Mouse (Mus musculus) adrenal gland, adult (tissue): ENCODE results near the gene Sdha.

Experiments
- DNase-seq, 2 experiments: peaks; one replicate each; pipeline ENCODE4 v3.0.0; 2022 to 2023; ENCODE audit warnings: low spot score in 1 of 2; ENCODE audit not compliant: inconsistent age in 2 of 2

Sdha gene

DNA sequence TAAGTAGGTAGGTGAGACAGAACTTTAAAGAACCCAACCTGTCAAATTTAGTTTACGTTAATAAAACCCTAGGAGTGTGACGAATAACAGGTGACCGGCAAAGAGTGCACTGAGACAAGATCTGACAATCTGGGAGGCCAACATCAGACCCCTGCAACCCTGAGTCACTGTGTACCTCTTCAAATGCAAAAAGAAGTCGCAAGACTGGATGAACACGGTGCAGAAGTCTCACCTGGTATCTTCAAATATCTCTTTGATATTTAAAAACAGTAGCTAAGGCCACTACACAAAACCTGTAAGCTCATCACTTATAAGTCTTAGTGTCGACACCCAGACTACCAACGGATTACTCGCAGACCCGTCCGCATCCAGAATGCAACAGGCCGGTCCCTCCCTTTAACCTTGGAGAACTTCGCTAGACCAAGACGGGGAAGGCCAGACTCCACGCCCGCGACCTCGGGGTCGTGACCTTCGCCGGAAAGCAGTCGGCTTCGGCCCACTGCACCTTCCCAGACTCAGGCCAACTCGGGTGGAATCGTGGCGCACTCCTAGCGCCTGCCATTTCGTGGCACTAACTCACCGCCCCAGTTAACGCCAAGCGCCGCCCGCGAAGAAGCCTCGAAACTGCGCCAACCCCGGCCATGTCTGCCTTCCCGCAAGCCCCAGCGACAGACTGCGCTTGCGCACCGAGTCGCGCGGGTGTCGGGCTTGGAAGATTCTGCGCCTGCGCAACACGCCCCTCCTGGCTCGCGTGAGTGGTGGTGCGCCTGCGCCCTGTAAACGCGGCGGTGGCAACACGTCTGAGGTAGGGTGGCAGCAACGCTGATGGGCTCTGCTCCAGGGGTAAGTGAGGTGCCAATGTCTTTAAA lies at the start of gene Sdha, which contains the start of gene Ccdc127:
Gene Sdha (minus strand): TSS at position 715 of the 869 bp plus-strand sequence.
Gene Ccdc127 (plus strand): TSS at position 744 of the 869 bp plus-strand sequence.
- DNase-seq = peak; percentile 96 to 99

DNA sequence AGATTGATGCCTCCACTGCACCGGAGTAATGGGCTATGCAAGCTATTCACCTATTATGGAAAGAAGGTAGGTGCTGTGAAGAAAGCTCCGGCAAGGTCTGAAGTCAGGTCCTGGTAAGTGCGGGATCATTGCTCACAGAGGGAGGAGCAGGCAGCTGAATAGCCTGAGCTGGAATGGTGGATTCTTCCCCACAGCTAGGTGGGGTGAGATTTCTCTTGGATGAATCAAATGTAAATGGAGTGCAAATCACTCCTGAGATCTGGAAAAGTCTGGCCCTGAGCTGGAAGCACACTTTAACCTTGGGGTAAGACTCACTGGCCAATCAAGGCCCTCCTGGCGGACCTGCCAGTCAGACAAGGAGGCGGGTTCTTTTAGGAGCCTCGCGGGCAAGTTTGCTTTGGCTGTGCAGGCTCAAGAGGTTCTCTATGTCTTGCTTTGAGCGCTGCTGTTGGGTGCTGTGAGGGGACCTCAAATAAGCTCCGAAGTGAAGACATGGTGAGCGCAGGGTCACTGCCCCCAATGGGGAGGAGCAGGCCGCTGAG lies 49.3 kb upstream of the Sdha start, which contains the start of gene Ftl1-ps1:
Gene Ftl1-ps1 (plus strand): TSS at position 397 of the 542 bp plus-strand sequence.
- DNase-seq = peak; percentile 61 to 79

DNA sequence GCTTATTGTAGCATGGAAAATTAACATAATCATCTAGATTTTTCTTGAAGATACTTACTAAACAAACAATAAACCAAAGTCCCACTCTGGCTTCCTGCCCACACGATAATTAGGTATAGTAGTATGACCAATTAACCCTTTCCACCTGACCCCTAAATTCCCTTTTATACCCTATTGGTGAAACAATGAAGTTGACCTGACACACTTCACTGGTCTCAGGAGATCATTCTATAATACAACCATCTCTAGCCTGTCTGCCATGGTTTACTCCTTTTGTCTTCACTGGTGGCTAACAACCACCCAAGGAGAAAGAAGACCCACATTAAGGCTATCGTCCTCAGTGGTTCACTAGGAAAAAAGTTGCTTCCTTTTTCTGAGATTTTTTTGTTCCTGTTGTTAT lies 41.1 kb upstream of the Sdha start:
- DNase-seq = peak in 1 of 2 experiments; percentile 33

DNA sequence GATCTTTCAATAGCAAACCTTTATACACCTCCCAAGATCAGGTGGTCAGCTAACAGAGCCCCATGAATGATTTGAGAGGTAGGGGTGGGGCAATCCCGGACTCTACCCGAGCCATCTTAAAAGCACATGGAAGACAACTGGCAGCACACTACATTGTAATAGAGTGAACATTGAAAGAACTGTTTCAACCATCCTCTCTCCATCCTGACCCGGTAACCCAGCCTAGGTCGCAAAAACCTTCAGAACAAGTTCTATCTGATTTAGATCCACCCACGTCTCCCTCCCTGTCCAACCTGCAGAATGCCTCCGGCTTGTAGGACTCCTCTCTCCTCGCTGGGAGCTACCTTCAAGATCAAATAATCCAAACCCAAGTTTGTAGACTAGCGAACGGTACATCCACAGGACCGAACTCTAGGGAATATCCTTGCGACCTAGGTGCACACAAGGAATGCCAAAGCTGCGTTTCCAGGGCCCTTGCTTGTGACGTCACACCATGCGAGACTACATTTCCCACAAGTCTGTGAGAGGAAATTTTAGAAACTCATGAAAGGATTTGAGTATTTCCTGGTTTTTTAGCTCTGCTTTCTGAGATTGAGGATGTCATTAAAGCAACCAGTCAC lies 40.4 kb upstream of the Sdha start, which contains the start of gene Zfp72:
Gene Zfp72 (minus strand): TSS at position 466 of the 620 bp plus-strand sequence.
- DNase-seq = peak; percentile 77 to 94

DNA sequence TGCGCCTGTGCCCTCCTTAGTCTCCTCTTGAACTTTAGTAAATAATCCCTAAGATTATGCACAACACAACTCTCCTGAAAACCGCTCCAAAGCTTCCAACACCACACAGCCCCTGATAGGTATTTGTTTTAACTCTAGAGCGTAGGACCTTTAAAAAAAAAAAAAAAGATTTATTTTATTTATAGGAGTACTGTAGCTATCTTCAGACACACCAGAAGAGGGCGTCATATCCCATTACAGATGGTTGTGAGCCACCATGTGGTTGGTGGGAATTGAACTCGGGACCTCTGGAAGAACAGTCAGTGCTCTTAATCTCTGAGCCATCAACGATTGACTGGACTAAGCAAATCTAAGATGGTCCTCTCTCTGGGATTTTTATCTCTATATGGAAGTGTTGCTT lies 39.6 kb upstream of the Sdha start:
- no peak for DNase-seq

DNA sequence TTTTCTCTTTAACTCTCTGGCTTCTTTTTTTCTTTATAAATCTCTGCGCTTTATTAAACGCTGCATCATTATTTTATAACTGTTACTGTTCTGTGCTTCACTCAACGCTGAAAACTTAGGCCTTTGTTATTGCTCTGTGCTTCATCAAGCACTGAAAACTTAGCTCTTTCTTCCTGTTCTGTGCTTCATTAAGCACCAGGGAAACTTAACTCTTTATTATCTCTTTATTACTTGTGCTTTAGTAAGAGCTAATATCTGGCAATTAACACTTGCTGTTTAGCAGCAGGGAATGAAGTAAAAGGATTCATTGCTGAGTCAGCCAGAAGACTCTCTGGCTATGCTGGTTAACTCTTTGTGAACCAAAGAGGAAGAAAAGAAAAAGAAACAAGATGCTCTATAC lies 32.2 kb upstream of the Sdha start:
- no peak for DNase-seq

DNA sequence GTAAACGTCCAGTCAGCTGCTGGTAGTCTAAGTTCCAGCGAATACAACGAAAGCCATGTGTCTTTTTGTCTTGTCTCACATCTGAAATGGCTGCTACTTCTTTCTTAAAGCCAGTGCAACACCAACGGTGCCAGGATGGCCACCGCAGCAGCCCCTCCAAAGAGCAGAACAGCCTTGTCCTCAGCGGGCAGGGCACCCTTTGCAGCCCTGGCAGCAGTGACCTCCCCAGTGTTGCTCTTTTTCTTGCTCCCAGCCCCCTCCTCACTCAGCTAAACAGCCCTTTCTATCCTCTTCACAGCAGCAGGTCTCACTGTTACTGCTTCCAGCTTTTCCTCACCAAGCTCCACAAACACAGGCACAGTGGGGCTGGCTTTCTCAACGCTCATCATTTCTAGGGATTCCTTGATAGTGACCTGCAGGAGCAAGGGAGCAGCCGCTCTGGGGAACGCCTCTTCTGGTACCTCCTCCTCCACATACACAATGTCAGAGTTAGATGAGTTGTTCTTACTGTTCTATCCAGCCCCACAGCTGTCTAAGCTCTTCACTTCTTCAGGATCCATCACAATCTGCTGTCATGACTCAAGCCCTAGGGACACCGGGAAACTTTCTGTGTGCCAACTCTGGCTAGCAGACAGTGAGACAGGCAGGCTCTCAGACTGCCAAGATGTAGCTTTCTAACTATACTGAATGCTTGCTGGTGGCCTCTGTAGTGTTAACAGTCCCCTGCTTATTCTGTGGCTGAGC lies 31.6 kb upstream of the Sdha start:
- no peak for DNase-seq

DNA sequence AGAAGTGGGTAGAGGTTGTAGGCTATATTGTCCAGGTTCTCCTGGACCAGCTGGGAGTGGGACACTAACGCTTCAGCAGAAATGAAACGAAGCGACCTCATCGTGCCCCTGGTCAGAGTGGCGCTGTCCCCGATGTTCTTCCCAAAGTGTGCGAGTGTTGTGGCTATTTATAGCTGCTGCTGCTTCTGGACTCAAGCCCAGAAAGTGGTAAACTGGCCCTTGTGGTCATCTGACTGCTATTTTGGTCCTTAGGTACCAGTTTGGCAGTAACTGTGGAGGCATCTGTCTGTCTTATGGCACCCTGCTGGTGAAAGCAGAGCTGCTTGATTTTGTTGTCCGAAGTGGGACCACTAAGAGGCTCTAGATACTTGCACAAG lies 13.8 kb upstream of the Sdha start, which contains the start of gene Lrrc14b:
Gene Lrrc14b (minus strand): TSS at position 147 of the 377 bp plus-strand sequence.
- peak; percentile 54 to 78 for DNase-seq

DNA sequence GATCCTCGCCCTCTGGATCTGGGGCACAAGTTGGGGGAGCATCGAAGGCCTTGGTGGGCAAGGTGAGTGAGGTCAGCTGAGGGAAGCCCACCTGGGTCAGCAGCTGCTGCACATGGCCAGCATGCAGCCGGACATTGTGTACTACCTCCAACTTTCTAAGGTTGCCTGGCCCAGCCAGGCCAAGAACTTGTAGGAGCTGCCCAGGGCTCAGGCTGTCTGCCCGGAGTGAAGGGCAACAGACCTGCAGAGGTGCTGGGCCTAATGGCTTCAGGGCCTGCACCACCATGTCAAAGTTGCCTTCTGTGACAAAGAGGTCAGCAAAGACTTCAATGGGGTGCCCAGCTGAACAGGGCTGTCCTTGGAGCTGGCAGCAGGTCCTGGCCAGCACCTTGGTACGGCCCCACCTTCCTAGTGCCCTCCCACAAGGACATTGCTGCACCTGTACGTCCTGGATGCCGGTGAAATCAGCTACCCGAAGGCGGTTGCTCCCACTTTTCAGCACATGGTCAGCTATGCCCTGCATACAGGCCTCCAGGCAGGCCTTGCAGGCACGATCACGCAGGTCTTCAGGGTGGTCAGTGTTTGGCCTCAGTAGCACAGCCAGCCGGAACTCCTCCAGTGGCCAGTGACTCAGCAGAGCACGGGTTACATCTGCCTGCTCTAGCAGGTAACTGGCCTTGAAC lies 13.2 kb upstream of the Sdha start:
- no peak for DNase-seq

DNA sequence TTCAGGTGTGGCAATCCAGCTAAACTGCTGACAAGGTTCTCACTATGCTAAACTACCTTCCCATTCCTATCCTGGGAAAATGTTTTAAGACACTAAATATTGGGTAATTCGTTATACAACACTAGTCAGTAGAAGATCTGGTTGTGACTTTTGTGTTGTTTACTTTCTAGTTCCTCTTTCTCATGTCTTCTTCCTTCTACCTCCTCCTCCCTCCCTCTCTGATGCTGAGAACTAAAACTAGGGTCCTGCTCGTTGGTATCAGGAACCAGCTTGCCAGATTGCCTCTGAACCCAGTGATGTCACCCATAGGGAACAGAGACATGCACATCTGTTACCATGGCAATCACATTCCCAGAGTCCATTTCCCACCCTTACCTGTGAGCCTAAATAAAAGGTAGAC lies 12.1 kb upstream of the Sdha start:
- DNase-seq = no peak

DNA sequence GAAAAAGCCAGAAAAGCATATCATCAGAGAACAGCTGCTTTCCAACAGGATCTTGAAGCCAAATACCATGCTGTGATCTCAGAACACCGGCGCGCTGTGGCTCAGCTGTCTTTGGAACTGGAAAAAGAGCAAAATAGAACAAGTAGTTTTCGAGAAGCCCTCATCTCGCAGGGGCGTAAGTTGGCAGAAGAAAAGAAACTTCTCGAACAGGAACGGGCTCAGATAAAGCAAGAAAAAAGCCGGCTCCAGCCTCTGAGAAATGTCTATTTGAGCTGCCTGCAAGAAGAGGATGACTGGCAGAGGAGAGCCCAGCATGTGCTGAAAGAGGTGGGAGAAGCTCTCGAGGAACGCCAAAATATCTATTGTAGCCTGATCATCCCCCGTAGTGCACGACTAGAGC lies 6.4 kb upstream of the Sdha start:
- no peak for DNase-seq

DNA sequence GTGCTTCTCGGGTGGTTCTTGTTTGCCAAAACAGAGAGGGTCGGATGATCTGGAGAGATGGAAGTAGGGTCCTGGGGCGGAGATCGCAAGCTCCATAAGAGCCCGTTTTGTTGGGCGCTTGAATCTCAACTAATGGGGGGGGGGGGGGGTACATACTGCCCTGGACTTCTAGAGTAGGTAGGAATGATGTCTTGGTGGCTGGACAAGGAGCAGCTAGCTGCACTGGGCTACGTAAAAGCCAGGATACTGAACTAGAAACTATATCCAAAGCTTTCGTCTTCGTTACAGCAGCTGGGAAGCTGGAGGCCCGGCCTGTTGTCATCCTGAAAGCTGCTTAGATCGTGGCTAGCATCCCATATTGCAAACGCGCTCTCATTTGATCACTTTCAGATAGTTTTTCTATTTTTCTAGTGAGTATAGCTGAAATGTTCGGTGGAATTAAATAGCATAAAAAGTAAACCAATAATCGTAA lies 391 bp upstream of the Sdha start:
- no peak for DNase-seq

DNA sequence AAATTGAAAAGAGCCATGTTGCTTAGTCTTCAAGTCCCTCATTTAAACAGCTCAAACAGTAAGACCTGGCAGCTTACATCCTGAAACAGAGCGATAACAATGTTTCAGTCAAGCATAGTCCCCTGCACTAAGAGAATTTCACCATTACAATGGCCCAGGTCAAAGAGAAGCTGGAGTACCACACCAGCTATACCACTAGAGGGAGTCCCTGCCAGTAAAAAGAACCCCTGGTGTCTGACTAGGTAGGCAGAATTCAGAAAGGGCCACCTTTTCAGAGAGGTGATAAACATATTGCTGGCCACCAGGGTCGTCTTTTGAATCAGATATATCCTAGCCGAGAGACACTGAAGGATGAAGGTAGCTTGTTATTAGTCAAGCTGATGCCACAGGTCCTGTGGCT lies 9.0 kb downstream of the Sdha start:
- peak; percentile 28 to 78 for DNase-seq

DNA sequence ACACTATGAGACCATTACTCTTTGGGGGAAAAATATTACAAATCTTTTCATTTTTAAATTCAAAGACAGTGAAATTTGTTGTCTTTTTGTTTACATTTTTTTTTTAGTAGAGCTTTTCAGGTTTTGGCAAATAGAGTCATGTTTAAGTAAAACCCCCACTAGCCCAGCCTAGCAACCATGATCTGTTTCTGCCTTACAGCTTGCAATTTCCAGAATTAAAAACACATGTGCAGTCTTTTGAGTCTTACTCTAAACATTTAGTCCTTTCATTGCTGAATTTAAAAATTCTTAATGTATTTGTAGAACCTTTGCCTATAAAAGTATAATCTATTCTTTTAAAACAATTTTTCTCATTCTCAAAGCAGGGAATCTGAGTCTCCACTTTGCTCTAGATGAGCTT lies 20.8 kb downstream of the Sdha start:
- DNase-seq = no peak

DNA sequence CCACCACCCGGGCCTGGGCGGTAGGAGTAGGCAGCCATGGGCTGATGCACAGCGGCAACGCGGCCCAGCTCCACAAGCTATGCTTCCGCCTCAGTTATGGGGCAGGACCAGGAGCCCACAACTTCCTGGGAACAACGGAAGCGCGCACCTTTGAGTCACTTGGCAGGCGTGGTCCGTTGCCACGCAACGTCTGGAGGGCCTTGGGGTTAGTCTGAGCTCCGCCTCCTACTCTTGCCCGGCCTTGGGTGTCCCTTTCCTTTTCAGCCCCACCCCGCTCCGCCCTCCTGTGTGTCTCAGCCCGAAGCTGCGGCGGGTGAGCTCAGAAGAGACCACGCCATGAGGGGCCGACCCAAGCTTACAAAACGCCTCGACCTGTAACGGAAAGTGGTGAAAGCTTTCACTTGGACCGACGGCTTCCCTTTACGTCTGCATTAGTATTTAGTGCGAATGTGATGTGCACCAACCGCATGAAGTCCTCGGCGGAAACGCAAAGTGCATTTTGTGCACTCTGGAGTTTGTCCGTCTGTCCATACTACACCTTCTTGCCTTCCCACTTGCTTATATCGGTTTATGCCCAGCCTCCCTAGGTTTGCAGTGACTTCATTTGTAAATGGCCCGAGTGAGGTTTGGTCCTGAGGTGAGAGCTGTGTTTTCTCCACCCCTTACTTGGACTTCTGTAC lies 32.8 kb downstream of the Sdha start, which contains the start of gene Pdcd6:
Gene Pdcd6 (minus strand): TSS at position 411 of the 680 bp plus-strand sequence.
- DNase-seq = peak; percentile 98

DNA sequence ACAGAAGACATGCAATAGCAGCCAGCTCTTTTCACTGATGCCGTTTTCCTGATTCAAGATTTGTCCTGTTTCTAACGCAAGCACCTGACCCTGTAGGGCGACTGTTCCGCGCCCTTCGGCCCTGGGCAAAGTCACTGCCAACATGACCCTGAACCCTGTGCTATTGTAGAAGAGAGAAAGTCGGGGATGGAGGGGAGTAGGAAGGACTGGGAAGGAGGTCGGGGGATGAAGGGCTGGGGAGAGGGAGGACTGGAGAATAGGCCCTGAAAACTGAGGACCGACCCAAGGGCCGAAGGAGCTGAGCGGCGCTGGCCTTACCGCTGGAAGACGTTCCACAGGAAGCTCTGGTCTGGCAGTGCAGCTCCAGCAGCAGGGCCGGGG lies 33.3 kb downstream of the Sdha start:
- no peak for DNase-seq

DNA sequence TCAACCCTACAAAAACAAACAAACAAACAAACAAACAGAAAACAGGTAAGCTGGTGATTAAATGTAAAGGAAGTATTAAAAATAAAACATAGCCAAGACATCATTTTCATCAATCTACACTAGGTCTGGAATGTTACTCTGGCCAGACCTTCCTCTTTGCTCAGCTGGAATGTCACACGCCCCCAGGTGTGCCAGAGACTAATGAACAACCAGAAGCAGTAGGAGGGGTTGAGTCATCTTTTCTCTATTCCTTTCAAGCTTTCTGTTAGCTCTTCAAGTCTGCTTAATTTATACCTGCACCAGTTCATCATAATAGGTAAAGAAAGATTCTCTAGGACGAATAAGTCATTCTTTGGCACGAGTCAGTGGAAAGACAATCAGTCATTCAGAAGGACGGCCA lies 33.7 kb downstream of the Sdha start:
- no peak for DNase-seq

DNA sequence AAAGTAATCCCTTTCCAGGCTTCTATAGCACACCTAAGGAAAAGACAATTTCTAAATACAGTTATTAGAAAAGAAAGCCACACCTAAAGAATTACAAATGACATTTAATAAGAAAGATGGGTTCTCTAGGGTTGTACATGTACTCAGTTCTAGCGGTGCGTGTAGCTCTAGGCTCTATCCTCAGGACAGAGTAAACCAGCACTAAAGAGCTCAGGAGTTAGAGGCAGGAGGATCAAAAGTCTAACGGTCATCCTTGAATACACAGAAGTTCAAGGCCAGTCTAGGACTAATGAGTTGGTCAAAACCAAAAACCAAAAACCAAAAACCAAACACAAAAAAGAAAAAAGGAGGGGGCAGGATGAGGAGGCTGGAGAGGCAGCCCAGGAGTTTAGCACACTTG lies 35.5 kb downstream of the Sdha start:
- DNase-seq = peak in 1 of 2 experiments; percentile 45

DNA sequence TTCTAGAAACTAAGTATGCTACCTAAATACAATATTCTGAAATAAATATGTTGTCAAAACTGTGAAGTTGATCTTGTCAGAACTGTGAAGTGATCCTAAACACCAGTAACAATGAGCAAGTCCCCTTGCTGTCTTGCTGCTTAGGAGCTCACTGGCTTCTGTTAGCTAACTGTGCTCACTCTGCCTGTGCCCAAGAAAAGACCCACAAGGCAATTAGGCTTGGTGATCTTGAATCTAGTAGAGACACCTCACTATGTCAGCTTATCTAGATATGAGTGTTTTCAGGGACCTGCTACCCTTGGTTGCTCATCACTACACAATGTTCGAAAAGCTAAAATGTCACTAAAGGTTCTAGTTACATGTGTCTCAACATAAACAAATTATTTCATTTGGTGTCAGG lies 44.3 kb downstream of the Sdha start:
- peak in 1 of 2 experiments; percentile 51 for DNase-seq

DNA sequence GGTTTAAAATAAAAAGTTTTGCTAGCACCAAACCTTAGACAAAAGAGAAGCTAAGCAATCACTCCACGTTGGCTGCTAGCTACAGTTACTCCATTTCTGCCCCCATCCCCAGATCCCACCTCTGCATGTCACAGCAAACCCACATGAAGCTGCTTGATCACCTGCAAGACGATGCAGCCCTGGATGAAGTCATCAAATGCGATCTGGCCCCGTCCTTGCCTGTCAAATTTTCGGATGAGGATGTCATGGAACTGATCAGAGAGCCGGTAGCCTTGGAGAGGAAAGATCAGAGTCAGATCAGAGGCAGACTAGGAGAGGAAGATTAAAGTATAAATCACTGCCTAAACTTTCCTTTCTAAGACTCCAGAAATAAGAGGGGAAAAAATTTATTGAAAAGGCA lies 44.7 kb downstream of the Sdha start:
- peak; percentile 51 to 81 for DNase-seq
